Mouse (Mus musculus): Measurements from ENCODE around the gene Hnrnph2.

Gene Hnrnph2

DNA sequence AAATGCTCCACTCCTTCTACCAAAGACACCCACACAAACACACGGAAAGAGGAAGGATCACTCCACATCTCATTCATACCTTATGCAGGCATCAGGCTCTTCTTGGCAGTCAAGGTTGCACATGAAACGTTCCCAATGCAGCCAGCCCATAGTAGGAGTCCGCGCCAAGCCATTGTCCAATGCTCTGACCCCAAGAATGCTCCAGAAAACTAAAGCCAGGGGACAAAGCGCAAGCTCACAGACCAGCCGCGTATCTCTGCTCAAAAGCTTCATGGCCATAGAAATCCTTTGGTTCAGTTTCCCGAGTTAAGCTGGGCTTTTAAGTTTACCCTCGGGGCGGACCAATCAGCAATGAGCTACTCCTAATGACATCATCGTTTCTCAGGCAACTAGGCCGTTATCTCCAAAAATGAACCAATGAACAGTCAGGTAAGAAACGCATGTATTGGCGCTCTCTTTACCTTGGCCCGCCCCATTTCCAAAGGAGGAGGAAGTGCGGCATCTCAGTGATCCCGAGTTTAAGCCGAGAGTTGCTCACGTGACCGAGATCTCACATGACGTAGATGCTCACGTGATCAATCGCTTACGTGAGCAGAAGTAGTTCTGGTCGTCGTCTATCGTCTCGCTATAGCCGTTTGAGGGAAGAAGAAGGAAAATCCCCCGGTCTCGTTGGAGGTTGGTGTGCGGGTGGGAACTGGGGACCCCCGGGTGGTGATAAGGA, at the start of gene Hnrnph2, which contains the start of gene Gla:
Gene Hnrnph2, plus strand, starts transcription at position 521 of the 721 bp plus-strand sequence.
Gene Gla, minus strand, starts transcription at position 467 of the 721 bp plus-strand sequence.
- DNase-seq (ENCODE audit: low read depth, low spot score) = peak; percentile 99

DNA sequence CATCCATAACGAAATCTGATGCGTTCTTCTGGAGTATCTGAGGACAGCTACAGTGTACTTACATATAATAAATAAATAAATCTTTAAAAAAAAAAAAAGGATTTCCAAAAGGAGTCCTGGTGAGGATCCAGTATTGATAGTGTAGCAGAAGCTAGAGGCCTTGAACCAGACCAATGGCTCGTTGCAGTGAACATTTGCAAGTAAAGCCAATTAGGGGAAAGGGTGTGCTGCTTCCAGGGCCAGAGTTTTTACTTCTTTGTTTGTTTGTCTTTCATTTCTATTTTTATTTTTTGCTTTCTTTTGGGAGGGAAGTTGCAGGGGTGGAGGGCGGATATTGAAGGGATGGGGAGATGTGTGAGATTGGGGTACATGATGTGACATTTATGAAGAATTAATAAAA, 47.7 kb upstream of the Hnrnph2 start:
- no peak for DNase-seq (ENCODE audit: low read depth, low spot score)

DNA sequence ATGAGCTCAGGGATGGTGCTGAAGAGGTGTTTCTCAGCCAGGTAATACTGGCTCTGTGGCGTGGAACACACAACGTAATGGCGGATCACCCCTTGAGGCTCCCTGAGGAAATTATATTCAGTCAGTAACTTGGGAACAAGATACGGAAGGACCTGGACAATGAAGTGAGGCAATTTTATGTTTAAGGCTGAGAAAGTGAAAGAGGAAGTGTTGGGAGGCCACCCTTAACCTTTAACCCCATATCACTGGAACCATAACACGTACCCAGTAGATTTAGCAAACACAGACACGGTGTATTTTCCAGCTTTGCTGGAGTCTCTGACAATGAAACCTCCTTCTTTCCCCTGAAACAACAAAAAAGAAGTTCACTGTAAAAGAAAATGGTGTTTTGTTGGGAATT, 46.6 kb upstream of the Hnrnph2 start:
- no peak for DNase-seq (ENCODE audit: low read depth, low spot score)

DNA sequence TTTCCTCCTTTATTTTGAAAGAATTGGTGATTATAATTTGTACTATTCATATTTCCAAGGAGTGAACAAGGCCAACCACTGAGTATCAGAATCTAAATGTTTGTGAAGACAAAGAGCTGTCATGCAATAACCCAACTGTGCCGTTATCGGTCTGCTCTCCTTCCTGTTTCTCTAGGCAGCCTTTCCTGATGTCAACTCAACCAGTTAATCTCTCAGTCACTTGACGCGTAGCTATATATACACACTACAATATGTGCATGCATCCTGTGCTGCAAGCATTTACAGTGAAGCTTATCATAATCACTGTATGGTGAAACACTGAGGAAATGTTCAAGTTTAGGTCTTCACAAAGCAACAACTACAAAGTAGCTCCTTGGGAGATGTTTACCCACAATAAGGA, 36.7 kb upstream of the Hnrnph2 start:
- DNase-seq (ENCODE audit: low read depth, low spot score) = no peak

DNA sequence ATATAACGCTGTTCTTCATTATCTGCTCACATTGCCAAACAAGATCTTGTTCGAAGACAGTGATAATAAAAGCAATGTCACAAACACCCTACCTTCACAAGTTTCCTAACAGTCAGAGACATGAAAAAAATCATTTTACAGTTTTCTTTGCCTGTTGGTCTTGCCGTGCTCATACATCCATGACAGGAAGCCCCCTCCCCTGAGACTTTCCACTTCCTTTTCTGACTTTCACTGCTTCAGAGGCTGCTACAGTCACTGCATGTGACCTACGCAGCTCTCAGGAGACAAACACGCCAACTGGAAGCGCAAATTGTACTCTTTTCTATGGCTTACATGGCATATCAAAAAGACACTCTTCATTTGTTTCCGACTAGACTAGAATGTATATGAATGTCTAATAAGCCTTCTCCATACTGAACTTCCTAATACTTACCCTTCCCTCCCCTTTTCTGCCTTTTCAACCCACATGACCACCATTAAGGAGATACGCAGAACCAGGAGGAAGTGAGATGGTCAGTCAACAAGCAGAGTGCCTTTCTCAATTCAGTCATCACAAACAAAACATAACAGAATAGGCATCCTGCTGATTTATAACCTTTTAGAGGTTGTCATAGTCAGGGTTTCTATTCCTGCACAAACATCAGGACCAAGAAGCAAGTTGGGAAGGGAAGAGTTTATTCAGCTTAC, 34.3 kb upstream of the Hnrnph2 start:
- no peak for DNase-seq (ENCODE audit: low read depth, low spot score)

DNA sequence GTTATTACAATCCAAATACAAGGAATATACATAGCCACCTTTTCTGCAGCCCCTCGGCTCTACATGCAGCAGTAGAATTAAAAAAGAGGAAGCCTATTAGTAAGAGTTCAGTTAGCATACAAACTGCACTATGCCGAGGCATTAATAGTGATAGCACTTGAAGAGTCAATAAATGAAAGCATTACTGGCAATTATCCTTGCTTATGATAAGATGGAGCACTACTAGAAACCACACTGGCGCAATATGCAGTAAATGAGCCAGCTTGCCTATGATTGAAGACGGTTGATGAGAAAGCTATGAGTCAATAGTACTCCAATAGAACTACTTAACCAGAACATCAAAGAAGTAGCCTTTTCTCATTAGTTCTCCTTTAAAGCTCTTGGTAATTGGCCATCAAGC, 23.1 kb upstream of the Hnrnph2 start:
- DNase-seq (ENCODE audit: low read depth, low spot score) = no peak

DNA sequence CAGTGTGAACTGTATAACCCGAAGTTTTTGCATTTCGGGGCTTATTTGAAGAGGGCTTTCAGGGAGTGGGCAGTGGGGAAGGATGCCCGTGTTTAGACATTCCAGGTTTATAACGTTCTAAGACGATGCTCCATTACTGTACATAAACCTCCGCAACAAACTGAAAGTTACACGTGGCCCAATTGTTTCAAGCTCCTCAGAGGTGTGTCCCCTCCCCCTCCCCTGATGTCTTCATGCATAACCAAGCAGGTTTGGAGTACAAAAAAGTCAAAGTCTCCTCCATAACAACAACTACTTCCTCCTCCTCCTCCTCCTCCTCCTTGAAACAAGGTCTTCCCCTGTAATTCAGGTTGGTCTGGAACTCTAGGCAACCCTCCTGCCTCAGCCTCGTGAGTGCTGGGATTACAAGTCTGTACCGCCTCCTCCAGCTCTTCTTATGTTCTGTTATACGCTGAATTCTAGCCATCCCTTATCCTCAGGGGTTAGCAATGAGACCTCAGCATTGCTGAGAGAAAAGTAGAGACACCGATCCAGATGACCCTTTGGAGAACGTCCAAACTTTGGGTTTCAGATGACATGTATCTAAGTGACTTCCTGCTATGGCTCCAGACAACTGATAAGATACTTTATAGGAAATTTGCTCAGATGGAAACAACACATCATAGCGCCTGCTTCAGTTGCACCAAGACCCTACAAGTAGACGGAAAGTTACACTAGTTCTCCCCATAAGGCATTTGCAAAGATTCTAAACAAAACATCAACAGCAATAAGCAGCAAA, 20.3 kb upstream of the Hnrnph2 start:
- DNase-seq (ENCODE audit: low read depth, low spot score) = no peak

DNA sequence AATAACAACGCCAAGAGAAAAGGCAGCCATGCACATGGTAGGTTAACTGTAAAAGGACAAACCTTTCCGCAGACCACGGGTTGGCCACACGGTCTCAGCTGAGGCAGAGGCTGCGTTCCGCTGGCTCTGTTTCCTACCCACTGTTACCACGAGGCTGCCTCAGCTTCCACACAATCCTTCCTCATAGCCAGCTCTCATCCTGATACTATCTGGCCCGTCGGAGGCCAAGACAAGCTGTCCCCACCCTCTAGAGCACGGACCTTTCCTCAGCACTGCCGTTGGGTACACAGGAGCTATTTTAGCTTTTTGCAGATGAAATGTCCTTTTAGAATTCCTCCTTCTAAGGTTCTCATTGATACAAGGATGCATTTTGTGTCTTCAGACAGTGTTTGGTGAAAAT, 18.7 kb upstream of the Hnrnph2 start:
- DNase-seq (ENCODE audit: low read depth, low spot score) = no peak

DNA sequence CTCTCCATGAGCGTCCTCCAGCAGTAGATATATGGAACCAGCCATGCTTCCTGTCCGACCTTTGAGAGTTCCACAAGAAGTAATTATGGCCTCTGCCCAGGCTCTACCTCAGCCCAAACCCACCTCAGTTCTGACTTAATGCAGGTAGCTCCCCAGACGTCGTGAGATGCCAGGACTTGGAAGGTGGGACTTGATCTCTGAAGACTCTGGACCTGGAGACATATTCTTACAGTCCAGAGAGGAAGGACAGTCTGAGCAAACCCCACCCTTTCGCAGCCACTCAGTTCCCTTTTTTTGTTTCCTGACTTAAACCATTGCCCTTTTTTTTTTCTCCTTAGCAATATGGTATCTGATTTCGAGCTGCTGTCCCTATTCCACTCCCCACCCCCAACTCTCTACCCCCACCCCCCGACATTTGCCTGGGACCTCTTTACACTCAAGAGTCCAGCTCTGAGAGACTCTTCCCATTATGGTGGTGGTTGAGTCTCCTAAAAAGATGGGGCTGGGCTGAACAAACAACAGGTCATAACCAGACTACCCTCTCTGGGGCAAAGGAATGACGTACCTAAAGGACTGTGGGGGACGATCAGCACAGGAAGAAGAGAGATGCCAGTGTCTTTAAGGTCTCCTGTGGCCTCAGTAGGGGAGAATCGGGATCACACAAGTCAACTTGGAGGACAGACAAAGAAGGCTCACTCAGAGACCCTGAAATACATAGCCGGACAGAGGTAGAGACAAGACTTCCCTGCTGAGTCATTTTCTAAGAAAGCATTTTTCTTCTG, 17.9 kb upstream of the Hnrnph2 start, which contains the start of gene Btk:
Gene Btk, minus strand, starts transcription at position 683 of the 782 bp plus-strand sequence.
- no peak for DNase-seq (ENCODE audit: low read depth, low spot score)

DNA sequence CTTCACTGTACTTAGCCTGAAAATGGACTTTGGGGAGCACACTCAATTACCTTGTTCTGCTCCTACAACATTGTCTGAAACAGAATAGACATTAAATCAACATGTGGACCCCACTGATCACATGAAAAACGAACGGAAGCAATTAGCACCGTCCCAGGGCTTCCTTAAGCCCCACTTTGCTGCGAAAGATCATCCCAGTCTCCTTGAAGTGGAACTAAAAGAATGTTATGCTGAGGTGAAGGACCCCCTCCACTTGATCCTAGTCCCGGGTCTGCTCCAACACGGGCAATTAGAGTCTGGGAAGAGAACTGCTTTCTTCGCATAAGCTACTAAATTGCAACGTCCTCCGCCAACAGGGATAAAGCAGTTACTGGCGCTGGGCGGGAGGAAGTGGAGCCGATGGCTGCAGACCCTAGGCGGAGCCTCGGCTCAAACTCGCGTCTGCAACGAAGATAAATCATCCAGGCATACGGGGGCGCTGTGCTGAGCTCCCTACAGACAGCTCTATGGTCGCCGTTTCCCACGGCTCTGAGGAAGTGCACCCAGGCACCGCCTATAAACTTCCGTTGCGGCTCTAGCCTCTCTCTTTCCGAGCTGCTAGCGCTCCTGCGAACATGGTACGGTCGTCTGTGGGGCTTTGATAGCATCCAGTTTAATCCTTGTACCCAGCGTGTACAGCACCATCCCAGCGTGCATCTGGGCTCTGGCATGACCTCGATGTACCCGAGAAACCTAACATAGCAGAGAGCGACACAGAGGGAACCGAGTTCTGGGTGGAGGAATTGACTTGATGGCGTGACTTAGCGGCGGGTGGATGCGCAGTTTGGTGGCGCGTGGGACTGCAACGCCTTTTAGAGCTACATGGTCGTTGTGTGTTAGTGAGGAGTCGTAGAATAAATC, 15.6 kb upstream of the Hnrnph2 start, which contains the start of gene Rpl36a:
Gene Rpl36a, plus strand, starts transcription at position 552 of the 900 bp plus-strand sequence.
- DNase-seq (ENCODE audit: low read depth, low spot score) = peak; percentile 97

DNA sequence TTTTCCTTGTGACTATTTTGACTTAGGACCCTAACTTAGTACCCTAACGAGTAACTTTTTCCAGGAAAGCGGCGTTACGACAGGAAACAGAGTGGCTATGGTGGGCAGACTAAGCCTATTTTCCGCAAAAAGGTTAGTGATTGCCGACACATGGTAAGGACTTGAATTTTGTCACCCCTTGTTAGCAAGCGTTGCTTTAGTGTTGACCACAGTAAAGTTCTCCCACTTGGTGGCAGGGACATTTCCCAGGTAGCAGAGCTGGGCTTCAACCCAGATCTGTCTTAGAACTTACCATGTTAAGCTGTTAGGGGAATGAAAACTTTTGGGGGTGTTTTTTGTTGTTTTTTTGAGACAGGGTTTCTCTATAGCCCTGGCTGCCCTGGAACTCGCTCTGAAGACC, 14.5 kb upstream of the Hnrnph2 start:
- DNase-seq (ENCODE audit: low read depth, low spot score) = no peak

DNA sequence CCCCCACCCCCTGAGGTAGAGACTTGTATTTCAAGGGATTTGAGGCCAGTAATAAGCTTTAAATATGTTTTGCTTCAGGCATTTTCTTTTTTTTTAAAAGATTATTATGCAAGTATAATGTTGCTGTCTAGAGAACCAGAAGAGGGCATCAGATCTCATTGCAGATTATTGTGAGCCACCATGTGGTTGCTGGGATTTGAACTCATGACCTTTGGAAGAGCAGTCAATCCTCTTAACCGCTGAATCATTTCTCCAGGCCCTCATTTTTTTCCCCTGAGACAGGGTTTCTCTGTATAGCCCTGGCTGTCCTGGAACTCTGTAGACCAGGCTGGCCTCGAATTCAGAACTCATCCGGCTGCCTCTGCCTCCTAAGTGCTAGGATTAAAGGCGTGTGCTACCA, 12.7 kb upstream of the Hnrnph2 start:
- DNase-seq (ENCODE audit: low read depth, low spot score) = no peak

DNA sequence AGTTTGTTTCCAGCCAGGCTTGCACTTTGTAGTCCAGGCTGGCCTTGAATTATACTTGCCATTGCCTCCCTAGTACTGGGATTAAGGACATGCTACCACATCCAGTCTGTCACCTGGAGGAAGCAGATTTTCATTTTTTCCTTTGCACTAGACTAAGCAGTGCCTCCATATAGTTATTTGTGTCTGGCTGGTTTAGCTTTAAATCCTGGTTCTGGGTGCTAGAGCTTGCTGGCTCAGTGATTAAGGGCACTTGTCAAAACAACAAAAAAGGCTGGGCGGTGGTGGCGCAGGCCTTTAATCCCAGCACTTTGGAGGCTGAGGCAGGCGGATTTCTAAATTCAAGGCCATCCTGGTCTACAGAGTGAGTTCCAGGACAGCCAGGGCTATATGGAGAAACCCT, 12.0 kb upstream of the Hnrnph2 start:
- DNase-seq (ENCODE audit: low read depth, low spot score) = no peak

DNA sequence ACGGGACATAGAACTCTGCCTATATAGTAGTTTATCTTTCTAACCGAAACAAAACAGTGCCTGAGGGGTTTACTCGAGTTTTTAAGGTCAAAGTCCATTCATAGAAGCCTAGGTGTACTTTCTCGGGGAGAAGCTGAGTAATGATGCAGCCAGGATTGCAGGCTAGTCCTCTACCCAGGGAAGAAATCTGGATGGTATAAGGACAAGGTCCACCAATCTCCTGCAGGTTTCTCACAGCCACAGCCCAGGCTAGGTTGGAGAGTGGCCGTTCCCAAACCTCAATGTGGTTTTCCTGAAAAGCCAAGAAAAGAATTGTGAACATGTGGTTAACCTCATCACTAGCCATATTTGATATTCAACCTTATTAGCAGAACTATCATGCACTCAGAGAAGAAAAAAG, 11.1 kb upstream of the Hnrnph2 start:
- DNase-seq (ENCODE audit: low read depth, low spot score) = no peak

DNA sequence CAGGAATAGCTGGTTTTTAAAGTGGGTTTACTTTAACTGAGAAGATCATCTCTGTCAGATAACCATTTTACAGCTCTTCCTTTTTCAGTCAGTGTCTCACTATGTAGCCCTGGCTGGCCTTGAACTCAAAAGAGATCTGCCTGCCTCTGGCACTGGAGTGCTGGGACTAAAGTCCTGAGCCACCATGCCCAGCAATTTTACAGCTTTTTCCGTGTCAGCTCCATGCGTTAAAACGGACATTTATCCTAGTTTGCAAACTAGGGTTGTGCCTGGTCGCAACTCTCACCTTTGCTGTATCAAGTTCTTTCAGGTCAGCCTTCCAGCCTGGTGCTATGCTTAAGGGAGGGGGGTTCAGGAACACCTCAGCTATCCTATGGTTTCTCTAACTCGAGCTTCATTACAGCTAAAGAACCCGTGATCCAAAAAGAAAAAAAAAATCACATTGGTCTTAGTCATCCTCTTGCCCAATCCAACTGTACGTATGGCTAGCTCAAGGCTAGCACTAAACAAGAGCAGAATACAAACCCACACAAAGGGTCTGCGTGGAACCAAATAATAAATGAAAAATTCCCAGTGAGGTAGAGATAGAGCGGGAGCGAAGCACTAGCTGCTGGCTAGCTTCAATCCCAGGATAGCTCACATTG, 935 bp upstream of the Hnrnph2 start:
- DNase-seq (ENCODE audit: low read depth, low spot score) = no peak

DNA sequence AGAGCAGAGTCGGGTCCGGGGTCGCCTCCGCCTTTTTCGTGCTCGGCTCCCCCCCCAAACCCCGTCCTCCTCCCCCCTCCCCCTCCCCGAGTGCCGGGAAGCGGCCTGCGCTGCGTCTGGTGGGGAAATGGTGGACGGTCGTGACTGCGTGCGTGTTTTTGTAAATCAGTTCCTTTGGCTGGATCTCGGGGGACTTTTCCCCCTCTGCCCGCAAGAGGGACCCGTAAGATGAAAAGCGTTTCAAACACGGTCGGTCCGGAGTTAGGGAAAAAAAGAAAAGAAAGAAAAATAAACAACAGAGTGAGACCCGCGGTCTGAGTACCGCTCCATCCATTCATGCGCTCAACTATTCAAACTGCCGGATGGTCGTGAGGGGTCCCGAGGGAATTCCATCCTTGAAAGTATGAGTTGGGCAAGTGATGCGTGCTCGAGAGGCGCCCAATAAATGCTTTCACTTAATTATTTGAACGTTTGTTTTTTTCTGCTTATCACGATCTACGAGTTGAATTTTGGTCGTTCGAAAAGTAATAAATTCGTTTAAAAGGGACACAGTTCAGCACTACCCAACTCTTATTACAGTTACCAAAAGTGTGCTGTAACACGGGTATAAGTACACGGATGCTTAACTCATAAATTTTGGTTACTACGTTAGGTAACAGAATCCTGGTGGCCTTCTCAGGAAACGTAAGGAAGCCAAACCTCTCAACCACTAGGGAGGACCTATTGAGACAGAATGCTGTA, 571 bp downstream of the Hnrnph2 start:
- DNase-seq (ENCODE audit: low read depth, low spot score) = peak; percentile 64

DNA sequence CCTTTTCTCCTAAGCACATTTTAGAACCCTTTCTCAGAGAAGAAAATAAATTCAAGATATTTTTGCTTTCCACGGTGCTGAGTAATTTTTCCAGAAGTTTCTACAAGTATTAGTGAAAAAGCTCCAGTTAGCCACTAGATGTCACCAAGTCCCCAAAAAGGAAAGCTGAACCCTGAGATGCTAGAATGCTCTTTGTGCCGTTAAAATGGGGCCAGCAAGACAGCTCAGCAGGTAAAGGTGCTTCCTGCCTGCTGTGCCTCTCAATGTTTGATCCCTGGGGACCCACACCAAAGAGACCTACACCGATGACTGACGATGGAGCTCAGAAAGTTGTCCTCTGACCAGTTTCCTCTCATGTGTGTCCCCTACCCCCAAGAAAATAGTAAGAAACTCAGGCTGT, 8.5 kb downstream of the Hnrnph2 start:
- peak; percentile 69 for DNase-seq (ENCODE audit: low read depth, low spot score)

DNA sequence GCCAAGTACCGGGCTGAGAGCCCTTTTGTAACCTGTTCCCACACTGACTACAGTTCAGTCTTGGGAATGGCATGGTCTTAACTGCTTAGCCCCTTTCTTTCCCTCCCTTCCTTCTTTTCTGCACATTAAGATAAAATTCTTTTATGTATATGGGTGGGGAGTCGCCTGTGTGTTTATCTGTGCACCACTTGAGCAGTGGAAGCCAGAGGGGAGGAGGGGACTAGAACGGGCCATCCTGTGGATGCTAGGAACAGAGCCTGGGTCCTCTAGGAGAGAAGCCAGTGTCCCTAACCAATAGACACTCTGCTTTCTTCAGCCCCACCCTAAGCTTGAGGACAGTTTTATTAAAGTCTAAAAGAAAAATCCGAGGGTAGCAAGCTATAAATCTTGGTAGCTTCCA, 10.0 kb downstream of the Hnrnph2 start:
- DNase-seq (ENCODE audit: low read depth, low spot score) = no peak

DNA sequence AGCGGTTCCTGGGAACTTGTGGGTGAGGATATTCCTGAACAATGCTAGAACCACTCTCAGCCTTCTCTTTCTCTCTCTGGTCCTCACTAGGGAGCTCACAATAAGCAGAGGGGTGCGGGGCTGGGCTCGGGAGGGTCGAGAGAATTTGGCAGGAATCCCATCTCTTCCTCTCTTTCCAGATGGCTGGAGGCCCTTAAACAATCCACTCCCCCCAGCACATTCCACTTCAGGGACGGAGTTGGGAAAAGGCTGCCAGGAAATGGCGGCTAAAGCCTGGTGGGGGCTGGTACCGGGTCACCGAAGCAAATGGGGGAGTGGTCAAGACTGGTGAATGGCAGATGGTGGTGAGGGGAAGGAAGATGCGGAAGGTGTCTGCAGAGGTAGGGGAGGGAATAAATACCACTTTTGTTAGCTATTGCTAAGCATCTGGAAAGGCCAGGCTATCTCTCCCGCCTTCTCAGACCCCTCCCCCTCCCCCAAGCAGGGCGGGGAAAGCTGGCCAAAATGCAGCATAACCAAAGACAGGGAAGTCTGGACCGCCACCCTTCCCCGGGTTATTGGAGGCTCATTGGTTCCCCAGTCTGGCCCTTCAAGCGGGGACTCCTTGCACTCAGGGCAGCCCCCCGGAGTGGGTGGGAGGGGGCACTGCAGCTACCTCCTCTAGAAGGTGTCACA, 11.4 kb downstream of the Hnrnph2 start:
- peak; percentile 49 for DNase-seq (ENCODE audit: low read depth, low spot score)

All from brain, adult 2 months (tissue).